Mouse (Mus musculus) MEL (cell line): ENCODE measurements around the gene Ifnar2. TPM values are rescaled to one million over a fixed set of nuclear protein-coding genes. Genes with fewer than 3 reads are reported as not detected.

Source experiments
- DNase-seq: peaks from one replicate; pipeline ENCODE4 v3.0.0; 2011; ENCODE audit warnings: low read depth, low spot score
- H3K27ac ChIP-seq: 2 replicates; pipeline ENCODE4 v1.5.1; 2012; ENCODE audit warnings: low read depth, mild to moderate bottlenecking, control low read depth, low read length, moderate library complexity; ENCODE audit not compliant: control insufficient read depth
- H3K27me3 ChIP-seq, 2 experiments: fragments of 150-350 bp in 1 of 2; sonication (generic) in 1 of 2; 2 replicates each; pipeline ENCODE4 v1.6.1; 2012; ENCODE audit warnings: low read length in 2 of 2, mild to moderate bottlenecking in 2 of 2, improper control_type of control experiment in 1 of 2, moderate library complexity in 1 of 2; ENCODE audit not compliant: insufficient read depth in 2 of 2, control insufficient read depth in 1 of 2
- H3K36me3 ChIP-seq, 2 experiments: 2 replicates each; pipeline ENCODE4 v1.6.1; 2012 to 2014; ENCODE audit warnings: low read length in 2 of 2, improper control_type of control experiment in 1 of 2, inconsistent platforms in 1 of 2, mild to moderate bottlenecking in 1 of 2; ENCODE audit not compliant: insufficient read depth in 2 of 2, control insufficient read depth in 1 of 2
- H3K4me1 ChIP-seq, 2 experiments: fragments of 150-350 bp in 1 of 2; sonication (generic) in 1 of 2; 2 replicates each; pipeline ENCODE4 v1.6.1; 2012; ENCODE audit warnings: low read length in 2 of 2, improper control_type of control experiment in 1 of 2, mild to moderate bottlenecking in 1 of 2; ENCODE audit not compliant: insufficient read depth in 2 of 2, control insufficient read depth in 1 of 2
- H3K4me3 ChIP-seq, 2 experiments: fragments of 150-350 bp in 1 of 2; sonication (generic) in 1 of 2; 2 replicates each; pipeline ENCODE4 v1.5.1; 2012; ENCODE audit warnings: low read depth in 2 of 2, low read length in 2 of 2, mild to moderate bottlenecking in 2 of 2, moderate library complexity in 2 of 2, control low read depth in 1 of 2, improper control_type of control experiment in 1 of 2; ENCODE audit not compliant: control insufficient read depth in 1 of 2, insufficient read depth in 1 of 2
- H3K79me2 ChIP-seq: 2 replicates; pipeline ENCODE4 v1.6.1; 2012; ENCODE audit warnings: mild to moderate bottlenecking, low read length, moderate library complexity; ENCODE audit not compliant: control insufficient read depth, poor library complexity, insufficient read depth
- H3K9ac ChIP-seq: 2 replicates; pipeline ENCODE4 v1.6.1; 2012; ENCODE audit warnings: low read depth, mild to moderate bottlenecking, control low read depth, low read length, moderate library complexity; ENCODE audit not compliant: control insufficient read depth, poor library complexity, severe bottlenecking
- H3K9me3 ChIP-seq: fragments of 150-350 bp; sonication (generic); replicated peaks from 2 replicates; pipeline ENCODE4 v1.6.1; 2012; ENCODE audit warnings: mild to moderate bottlenecking, low read length, improper control_type of control experiment, moderate library complexity; ENCODE audit not compliant: insufficient read depth
- BHLHE40 ChIP-seq: IDR thresholded peaks from 2 replicates; pipeline ENCODE4 v1.6.1; 2012; ENCODE audit warnings: low read depth, mild to moderate bottlenecking, inconsistent platforms, low read length, improper control_type of control experiment, borderline replicate concordance
- CTCF ChIP-seq, 3 experiments: IDR thresholded peaks in 2 of 3; conservative IDR thresholded peaks in 1 of 3; 2 replicates each; pipeline ENCODE4 v1.5.1; 2011 to 2012; ENCODE audit warnings: low read length in 3 of 3, low read depth in 2 of 3, mild to moderate bottlenecking in 2 of 3, improper control_type of control experiment in 1 of 3, inconsistent platforms in 1 of 3, mixed read lengths in 1 of 3, moderate library complexity in 1 of 3; ENCODE audit not compliant: control insufficient read depth in 1 of 3, insufficient read depth in 1 of 3, poor library complexity in 1 of 3, severe bottlenecking in 1 of 3
- GABPA ChIP-seq: IDR thresholded peaks from 2 replicates; pipeline ENCODE4 v1.6.1; 2012; ENCODE audit warnings: low read depth, mild to moderate bottlenecking, inconsistent platforms, low read length, improper control_type of control experiment, moderate library complexity
- GATA1 ChIP-seq: IDR thresholded peaks from 2 replicates; pipeline ENCODE4 v1.6.1; 2011; ENCODE audit warnings: low read depth, low read length, improper control_type of control experiment
- HCFC1 ChIP-seq: IDR thresholded peaks from 2 replicates; pipeline ENCODE4 v1.6.1; 2012; ENCODE audit warnings: low read depth, mild to moderate bottlenecking, inconsistent platforms, low read length, improper control_type of control experiment, moderate library complexity
- MYB ChIP-seq: IDR thresholded peaks from 2 replicates; pipeline ENCODE4 v1.6.1; 2011; ENCODE audit warnings: mild to moderate bottlenecking, low read depth, low read length, improper control_type of control experiment
- POLR2A ChIP-seq, 2 experiments: IDR thresholded peaks; 2 replicates each; pipeline ENCODE4 v1.6.1; 2011 to 2012; ENCODE audit warnings: low read length in 2 of 2, mild to moderate bottlenecking in 2 of 2, control low read depth in 1 of 2, improper control_type of control experiment in 1 of 2, low read depth in 1 of 2, moderate library complexity in 1 of 2; ENCODE audit not compliant: control insufficient read depth in 1 of 2, insufficient read depth in 1 of 2, poor library complexity in 1 of 2
- RAD21 ChIP-seq: IDR thresholded peaks from 2 replicates; pipeline ENCODE4 v1.6.1; 2011; ENCODE audit warnings: mild to moderate bottlenecking, low read depth, low read length, improper control_type of control experiment
- RCOR1 ChIP-seq: IDR thresholded peaks from 2 replicates; pipeline ENCODE4 v1.6.1; 2012; ENCODE audit warnings: low read depth, mild to moderate bottlenecking, inconsistent platforms, low read length, improper control_type of control experiment
- SIN3A ChIP-seq: IDR thresholded peaks from 2 replicates; pipeline ENCODE4 v1.6.1; 2012; ENCODE audit warnings: low read length, improper control_type of control experiment, inconsistent platforms
- SMC3 ChIP-seq: IDR thresholded peaks from 2 replicates; pipeline ENCODE4 v1.6.1; 2011; ENCODE audit warnings: low read depth, low read length, improper control_type of control experiment
- TBP ChIP-seq: IDR thresholded peaks from 2 replicates; pipeline ENCODE4 v1.8.0; 2011; ENCODE audit warnings: low read depth, low read length, improper control_type of control experiment
- ZC3H11A ChIP-seq: IDR thresholded peaks from 2 replicates; pipeline ENCODE4 v1.6.1; 2012; ENCODE audit warnings: low read depth, mild to moderate bottlenecking, inconsistent platforms, low read length, improper control_type of control experiment
- ZNF384 ChIP-seq: IDR thresholded peaks from 2 replicates; pipeline ENCODE4 v1.6.1; 2012; ENCODE audit warnings: low read depth, mild to moderate bottlenecking, inconsistent platforms, low read length, improper control_type of control experiment
- polyA plus RNA-seq, 2 experiments: library from polyadenylated mRNA; stranded (reverse) in 1 of 2; unstranded in 1 of 2; fragments of >175 nt in 1 of 2; fragments of >200 nt in 1 of 2; gene quantifications; 2 replicates each; pipeline versions ENCODE4 v1.2.1 to v1.2.4; 2012; ENCODE audit warnings: low replicate concordance in 2 of 2, low read depth in 1 of 2; ENCODE audit not compliant: insufficient read length in 2 of 2, insufficient read depth in 1 of 2, missing spikeins in 1 of 2
- total RNA-seq: library from RNA; depleted of rRNA; stranded (reverse); fragments of 300-350 nt; gene quantifications from 2 replicates; pipeline ENCODE4 v1.2.3, GENCODE M21; 2012

The Ifnar2 gene
- total and polyA plus RNA-seq, 3 experiments = 21.8 to 38.3 TPM; not detected in 1

DNA sequence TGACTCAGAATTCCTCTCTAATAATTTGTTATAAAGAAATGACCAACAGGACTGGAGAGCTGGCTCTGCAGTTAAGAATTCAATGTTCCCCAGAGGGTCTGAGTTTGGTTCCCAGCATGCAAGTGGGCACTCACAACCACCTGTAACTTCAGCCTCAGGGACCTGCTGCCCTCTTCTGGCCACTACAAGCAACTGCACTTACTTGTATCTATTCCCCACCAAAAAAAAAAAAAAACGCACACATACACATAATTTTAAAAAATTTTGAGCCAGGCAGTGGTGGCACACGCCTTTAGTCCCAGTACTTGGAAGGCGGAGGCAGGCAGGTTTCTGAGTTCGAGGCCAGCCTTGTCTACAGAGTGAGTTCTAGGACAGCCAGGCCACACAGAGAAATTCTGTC, 17.5 kb downstream of the Ifnar2 start:
- peak; percentile 84 for DNase-seq
- H3K9me3 ChIP-seq = no peaks in the 10 kb centered on the region
- no peaks in the 10 kb centered on the region for H3K79me2 ChIP-seq

GRCm38 (mm10) chr16:91391421-91391820, 18.8 kb downstream of the Ifnar2 start, which contains the start of gene Gm21970:
Gm21970 (plus strand) TSS chr16:91391721.
- H3K9me3 ChIP-seq = no peaks in the 10 kb centered on the region
- no peak within 1 kb of the TSS for H3K9ac ChIP-seq
- TF ChIP-seq POLR2A (IDR thresholded peaks at IDR 0.05; ENCODE audit: control insufficient read depth in 1 of 2, insufficient read depth in 1 of 2, low read depth in 1 of 2, low read length in 2 of 2, poor library complexity in 1 of 2) = no peak
- no peak for TF ChIP-seq HCFC1
- H3K27ac ChIP-seq = no peak within 1 kb of the TSS
- H3K79me2 ChIP-seq = no peaks in the 10 kb centered on the region
- H3K4me1 ChIP-seq = peaks cover 6% of the 10 kb centered on the region in 2 experiments
- no peaks in the 10 kb centered on the region for H3K27me3 ChIP-seq
- DNase-seq = no peak
- peaks cover 11 to 21% of the 10 kb centered on the region in 2 experiments for H3K36me3 ChIP-seq
- H3K4me3 ChIP-seq = no peak within 1 kb of the TSS

More for the DNA sequence above, 17.5 kb downstream of the Ifnar2 start:
- Histone ChIP-seq H3K4me1 (no peaks in the 10 kb centered on the region; a peak in 1 of 4 replicates), H3K9ac (no peak overlapping the region), H3K27me3 (no peaks in the 10 kb centered on the region), H3K36me3 (peaks cover 3 to 21% of the 10 kb centered on the region in 2 experiments), H3K4me3 (no peak overlapping the region), H3K27ac (no peak overlapping the region)
- TF ChIP-seq GABPA (no peak), ZC3H11A (peak; percentile 60), SMC3 (peak; percentile 64), TBP (peak; percentile 93), RAD21 (peak; percentile 76), CTCF (IDR thresholded peaks at IDR 0.05 in 2 of 3, conservative IDR thresholded peaks at IDR 0.05 in 1 of 3; ENCODE audit: control insufficient read depth in 1 of 3, insufficient read depth in 1 of 3, low read depth in 2 of 3, low read length in 3 of 3, poor library complexity in 1 of 3, severe bottlenecking in 1 of 3) (peak; percentile 61 to 74 (median 69)), RCOR1 (no peak), GATA1 (no peak), HCFC1 (peak; percentile 39; the same call in 1 of the 2 replicates), SIN3A (no peak), ZNF384 (peak; percentile 92), BHLHE40 (no peak)

GRCm38 (mm10) chr16:91394826-91395410, 22.3 kb downstream of the Ifnar2 start:
- H3K36me3 ChIP-seq = peaks cover 7 to 26% of the 10 kb centered on the region in 2 experiments
- H3K9ac ChIP-seq = no peak overlapping the region
- H3K79me2 ChIP-seq = no peaks in the 10 kb centered on the region
- H3K27me3 ChIP-seq = no peaks in the 10 kb centered on the region
- peaks cover 16 to 19% of the 10 kb centered on the region in 2 experiments for H3K4me1 ChIP-seq
- TF ChIP-seq BHLHE40 (no peak), MYB (no peak)
- no peak overlapping the region for H3K4me3 ChIP-seq
- peak; percentile 50 for DNase-seq
- peak overlapping the region; percentile 13; the same call in 1 of the 2 replicates for H3K27ac ChIP-seq
- no peaks in the 10 kb centered on the region for H3K9me3 ChIP-seq
